Mouse (Mus musculus) megakaryocyte, embryonic 14.5 days (primary cell): ENCODE data around the gene Lrba.

Experiments
- FLI1 ChIP-seq: IDR thresholded peaks from 2 replicates; pipeline ENCODE4 v1.6.1; 2012; ENCODE audit warnings: low read length, inconsistent platforms, mixed read lengths
- GATA1 ChIP-seq: IDR thresholded peaks from 3 replicates; pipeline ENCODE4 v1.6.1; 2012; ENCODE audit warnings: mixed read lengths, low read length, inconsistent platforms, borderline replicate concordance

GRCm38 (mm10) chr3:86677573-86678155, 453.2 kb downstream of the Lrba start:
- TF ChIP-seq GATA1, result no peak
- TF ChIP-seq FLI1, result no peak
